Mouse (Mus musculus) liver, embryonic 16.5 days (tissue): Measurements from ENCODE around the gene Thbs4. TPM values are rescaled to one million over a fixed set of nuclear protein-coding genes. Genes with fewer than 3 reads are reported as not detected.

Experiments used
- ATAC-seq: fragments of 200-750 bp; cut with Nextera tagmentation; 2 replicates; pipeline ENCODE4 v1.8.0; 2017; ENCODE audit warnings: low read depth, mild to moderate bottlenecking, moderate number of reproducible peaks, moderate library complexity
- H3K27ac ChIP-seq: fragments of 300-500 bp; sonication (generic); 2 replicates; pipeline ENCODE4 v1.5.1; 2014; ENCODE audit warnings: mild to moderate bottlenecking, low read length
- H3K27me3 ChIP-seq: fragments of 300-500 bp; sonication (generic); 2 replicates; pipeline ENCODE4 v1.6.1; 2014; ENCODE audit warnings: low read depth, low read length, mixed read lengths; ENCODE audit not compliant: control insufficient read depth, insufficient read depth
- H3K36me3 ChIP-seq: fragments of 300-500 bp; sonication (generic); 2 replicates; pipeline ENCODE4 v1.6.1; 2014; ENCODE audit warnings: mild to moderate bottlenecking; ENCODE audit not compliant: control insufficient read depth, insufficient read depth
- H3K4me1 ChIP-seq: fragments of 300-500 bp; sonication (generic); 2 replicates; pipeline ENCODE4 v1.6.1; 2014; ENCODE audit warnings: low read depth, low read length, mixed read lengths; ENCODE audit not compliant: control insufficient read depth
- H3K4me2 ChIP-seq: fragments of 300-500 bp; sonication (generic); 2 replicates; pipeline ENCODE4 v1.6.1; 2014; ENCODE audit warnings: low read depth, low read length, mixed read lengths
- H3K4me3 ChIP-seq: fragments of 300-500 bp; sonication (generic); 2 replicates; pipeline ENCODE4 v1.5.1; 2014; ENCODE audit warnings: low read depth, mild to moderate bottlenecking, low read length
- H3K9ac ChIP-seq: fragments of 300-500 bp; sonication (generic); 2 replicates; pipeline ENCODE4 v1.6.1; 2014; ENCODE audit warnings: low read depth, low read length
- H3K9me3 ChIP-seq: fragments of 300-500 bp; sonication (generic); replicated peaks from 2 replicates; pipeline ENCODE4 v1.6.1; 2016; ENCODE audit warnings: low read length; ENCODE audit not compliant: control insufficient read depth
- WGBS: fragments of 180-500 bp; shearing (Covaris S2); extraction: QIAGEN DNeasy Blood & Tissue Kit; methylation state at CpG from one replicate; pipeline ENCODE4 v1.1.7; 2014; ENCODE audit not compliant: insufficient replicate concordance; 5-methylcytosine and 5-hydroxymethylcytosine counted together
- polyA plus RNA-seq: library from polyadenylated mRNA; unstranded; fragments of >200 nt; fragmentation: Nextera tagmentation; extraction: Ambion mirVana; gene quantifications from 2 replicates; pipeline ENCODE4 v1.2.1, GENCODE M21; 2015

Gene Thbs4
- polyA plus RNA-seq, 1 experiment from 2014 or later: 0.20 TPM

DNA sequence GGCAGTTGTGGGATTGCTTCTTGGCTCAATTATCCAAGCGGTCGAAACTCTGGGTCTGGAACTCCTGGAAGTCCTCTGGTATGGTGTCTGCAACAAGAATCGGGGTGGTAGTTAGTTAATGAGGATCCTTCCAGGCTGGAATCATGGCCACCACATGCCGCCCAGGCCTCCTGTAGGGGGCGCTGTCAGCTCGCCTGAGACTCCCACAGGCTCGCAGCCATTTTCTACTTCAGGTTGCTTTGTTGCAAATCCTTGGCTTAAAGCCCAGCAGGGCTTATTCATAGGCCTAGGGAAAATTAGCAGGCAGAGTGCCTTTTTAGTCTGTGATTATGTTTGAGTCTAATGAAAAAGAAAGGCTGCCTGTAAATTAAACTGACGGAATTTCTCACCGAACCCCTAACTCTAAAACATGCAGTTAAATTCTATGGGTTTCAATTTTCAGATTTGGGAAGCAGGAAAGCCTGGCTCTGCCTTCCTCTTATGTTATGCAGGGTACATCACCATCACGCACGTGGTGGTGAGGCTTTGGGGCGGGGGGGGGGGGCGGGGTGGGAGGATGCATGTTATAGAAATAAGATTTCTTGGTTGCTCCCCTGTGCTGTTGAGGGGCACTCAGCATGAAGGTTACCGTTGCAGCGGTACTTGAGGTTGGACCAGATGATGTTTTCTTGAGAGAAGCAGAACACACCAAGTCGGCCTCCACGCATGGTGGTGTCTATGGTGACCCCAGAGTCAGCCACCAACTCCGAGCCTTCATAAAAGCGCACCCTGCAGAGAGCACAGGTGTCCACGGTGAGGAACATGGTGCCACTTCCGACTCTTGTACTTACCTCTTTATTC is 42.7 kb downstream of the Thbs4 start:
- Histone ChIP-seq H3K27ac (no peak overlapping the region), H3K4me3 (no peak overlapping the region), H3K4me1 (no peaks in the 10 kb centered on the region; the same call in 1 of the 2 replicates), H3K9ac (no peak overlapping the region), H3K27me3 (no peaks in the 10 kb centered on the region; the same call in 1 of the 2 replicates), H3K36me3 (no peaks in the 10 kb centered on the region), H3K9me3 (no peaks in the 10 kb centered on the region), H3K4me2 (no peak overlapping the region)
- 62% methylated on average over 21 of the region's 21 CpGs for WGBS
- no peak for ATAC-seq

- H3K9me3 ChIP-seq: no peaks in the 10 kb centered on the region
- no peaks in the 10 kb centered on the region; the same call in 1 of the 2 replicates for H3K4me1 ChIP-seq
- H3K27ac ChIP-seq: no peak overlapping the region
- no peak overlapping the region for H3K9ac ChIP-seq
- no peaks in the 10 kb centered on the region; the same call in 1 of the 2 replicates for H3K27me3 ChIP-seq
- WGBS: 20% methylated on average over 7 of the region's 7 CpGs
- peak overlapping the region; percentile 21; the same call in 1 of the 2 replicates for H3K4me2 ChIP-seq
- no peak overlapping the region for H3K4me3 ChIP-seq
- H3K36me3 ChIP-seq: no peaks in the 10 kb centered on the region
- ATAC-seq: peak; percentile 21; the same call in 1 of the 2 replicates
Observed at GRCm38 (mm10) chr13:92750976-92751518, 43.6 kb downstream of the Thbs4 start.

DNA sequence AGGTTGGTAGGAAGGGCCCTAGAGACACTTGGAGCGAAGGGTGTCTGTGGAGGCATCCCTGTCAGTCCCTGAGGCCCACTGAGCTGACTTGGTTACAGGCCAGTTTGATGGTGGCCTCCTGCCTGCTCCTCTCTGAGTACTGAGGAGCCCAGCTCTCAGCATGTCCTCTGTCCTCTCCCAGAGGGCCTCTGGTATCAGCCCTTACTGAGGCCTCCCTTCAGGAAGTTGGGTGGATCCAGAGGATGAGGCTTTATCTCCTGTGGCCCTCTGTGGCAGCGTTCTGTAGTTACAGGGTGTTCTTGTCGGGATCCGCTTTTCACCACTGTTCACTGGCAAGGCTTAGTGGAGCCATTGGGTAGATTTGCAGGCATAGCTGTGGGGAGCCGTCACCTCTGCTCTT is 51.3 kb downstream of the Thbs4 start:
- Histone ChIP-seq H3K4me1 (peaks cover 29% of the 10 kb centered on the region), H3K36me3 (no peaks in the 10 kb centered on the region), H3K9me3 (no peaks in the 10 kb centered on the region), H3K27me3 (no peaks in the 10 kb centered on the region; the same call in 1 of the 2 replicates), H3K27ac (peak overlapping the region; percentile 85), H3K4me2 (peak overlapping the region; percentile 53), H3K9ac (peak overlapping the region; percentile 50), H3K4me3 (peak overlapping the region; percentile 21; the same call in 1 of the 2 replicates)
- 23% methylated on average over 5 of the region's 5 CpGs for WGBS
- ATAC-seq: peak; percentile 99

DNA sequence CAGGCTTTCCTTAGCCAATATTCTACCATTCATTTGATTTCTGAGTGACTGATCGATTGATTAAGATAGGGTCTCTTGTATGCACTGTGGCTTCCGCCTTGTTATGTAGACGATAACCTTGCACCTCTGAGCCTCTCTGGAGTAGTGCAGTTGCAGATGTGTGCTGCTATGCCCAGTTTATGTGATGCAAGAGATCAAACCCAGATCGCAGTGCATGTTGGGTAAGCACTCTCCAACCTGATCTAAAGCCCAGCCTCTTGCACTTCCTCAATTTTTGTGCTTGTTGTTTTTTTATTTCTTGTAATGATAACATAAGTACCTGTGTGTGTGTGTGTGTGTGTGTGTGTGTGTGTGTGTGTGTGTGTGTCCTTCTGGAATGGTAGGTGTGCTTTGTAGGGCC is 51.7 kb downstream of the Thbs4 start:
- peak overlapping the region; percentile 85 for H3K27ac ChIP-seq
- H3K27me3 ChIP-seq: no peaks in the 10 kb centered on the region
- H3K36me3 ChIP-seq: no peaks in the 10 kb centered on the region
- peak overlapping the region; percentile 53 for H3K4me2 ChIP-seq
- no peaks in the 10 kb centered on the region for H3K9me3 ChIP-seq
- no peak overlapping the region for H3K4me3 ChIP-seq
- WGBS: 60% methylated on average over 4 of the region's 4 CpGs
- H3K4me1 ChIP-seq: peaks cover 29% of the 10 kb centered on the region
- peak overlapping the region; percentile 44 for H3K9ac ChIP-seq
- peak; percentile 30 for ATAC-seq

DNA sequence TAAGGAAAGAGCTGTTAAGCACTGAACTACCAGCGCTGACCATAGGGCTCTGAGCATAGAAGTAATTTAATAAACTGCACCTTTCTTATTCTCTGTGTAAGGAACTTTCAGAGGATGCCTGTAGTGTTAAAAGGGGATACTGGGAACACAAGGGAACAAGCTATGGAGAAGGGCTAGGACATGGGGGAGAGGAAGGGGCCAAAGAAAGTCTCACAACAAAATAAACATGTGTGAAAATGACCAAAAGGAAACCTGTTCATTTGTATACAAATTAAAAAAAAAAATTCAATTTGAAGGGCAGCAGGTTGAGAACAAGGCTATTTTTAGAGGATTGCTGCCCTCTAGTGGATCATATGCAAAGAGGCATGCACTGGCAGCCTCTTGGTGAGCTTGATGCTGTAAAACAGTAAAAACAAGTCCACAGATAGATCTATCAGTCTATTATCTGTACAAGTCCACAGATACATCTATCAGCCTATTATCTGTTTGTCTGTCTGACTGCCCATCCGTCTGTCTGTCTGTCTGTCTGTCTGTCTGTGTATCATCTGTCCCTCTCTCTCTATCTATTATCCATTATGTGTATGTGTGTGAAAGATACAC is 53.8 kb downstream of the Thbs4 start:
- H3K4me1 ChIP-seq: peaks cover 29% of the 10 kb centered on the region
- no peak overlapping the region for H3K27ac ChIP-seq
- no peak for ATAC-seq
- no peak overlapping the region for H3K4me2 ChIP-seq
- H3K36me3 ChIP-seq: no peaks in the 10 kb centered on the region
- no peak overlapping the region for H3K9ac ChIP-seq
- H3K9me3 ChIP-seq: no peaks in the 10 kb centered on the region
- H3K27me3 ChIP-seq: no peaks in the 10 kb centered on the region
- 13% methylated on average over 2 of the region's 2 CpGs for WGBS
- H3K4me3 ChIP-seq: no peak overlapping the region

GRCm38 (mm10) chr13:92739858-92740257 is 54.8 kb downstream of the Thbs4 start:
- H3K9ac ChIP-seq: no peak overlapping the region
- no peak overlapping the region for H3K27ac ChIP-seq
- H3K4me1 ChIP-seq: peaks cover 29% of the 10 kb centered on the region
- no peaks in the 10 kb centered on the region for H3K9me3 ChIP-seq
- no peaks in the 10 kb centered on the region for H3K36me3 ChIP-seq
- H3K27me3 ChIP-seq: no peaks in the 10 kb centered on the region
- 68% methylated on average over 3 of the region's 3 CpGs for WGBS
- H3K4me2 ChIP-seq: no peak overlapping the region
- no peak overlapping the region for H3K4me3 ChIP-seq
- ATAC-seq: no peak

GRCm38 (mm10) chr13:92738821-92739220 is 55.8 kb downstream of the Thbs4 start:
- Histone ChIP-seq H3K4me2 (no peak overlapping the region), H3K9me3 (no peaks in the 10 kb centered on the region), H3K4me3 (no peak overlapping the region), H3K36me3 (no peaks in the 10 kb centered on the region), H3K9ac (no peak overlapping the region), H3K4me1 (peaks cover 29% of the 10 kb centered on the region), H3K27me3 (no peaks in the 10 kb centered on the region), H3K27ac (no peak overlapping the region)
- WGBS: 59% methylated on average over 3 of the region's 3 CpGs
- ATAC-seq: no peak

DNA sequence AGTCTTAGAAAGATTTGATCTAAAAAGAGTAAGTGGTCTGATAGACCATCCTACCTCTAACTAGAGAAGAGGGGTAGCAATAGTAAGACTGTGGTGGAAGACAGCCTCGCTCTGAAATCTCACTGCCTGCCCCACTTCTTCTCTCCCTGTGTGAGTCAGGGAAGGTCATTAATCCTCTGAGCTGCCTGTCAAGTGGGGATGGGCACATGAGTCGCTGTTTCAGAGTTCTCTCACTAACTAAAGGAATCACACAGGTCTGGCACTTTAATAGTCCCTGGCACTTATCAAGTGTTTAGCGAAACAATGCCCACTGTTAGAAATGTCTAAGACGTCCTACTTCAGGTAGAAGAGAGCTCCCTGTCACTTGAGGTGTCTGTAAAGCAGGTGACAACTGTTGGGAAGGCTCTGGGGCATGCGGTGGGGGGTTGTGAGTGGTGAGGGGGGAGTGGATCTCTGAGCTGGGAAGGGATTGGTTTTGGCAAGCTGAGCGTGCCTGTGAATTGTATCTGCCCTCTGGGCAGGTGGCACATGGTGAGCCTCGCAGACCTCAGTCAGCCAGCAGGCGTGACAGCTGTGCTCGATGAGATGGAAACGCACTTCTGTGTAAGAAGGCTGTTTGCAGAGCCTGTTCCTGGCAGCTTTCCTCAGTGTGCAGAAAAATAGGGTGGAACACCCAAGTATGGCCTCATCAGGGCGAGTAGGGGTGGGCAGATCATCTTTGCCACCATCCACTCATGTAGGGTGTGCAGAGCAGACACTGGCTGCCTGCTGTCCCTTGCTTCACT is 57.9 kb downstream of the Thbs4 start:
- ATAC-seq: no peak
- Histone ChIP-seq H3K9ac (no peak overlapping the region), H3K27ac (no peak overlapping the region), H3K4me1 (peaks cover 12% of the 10 kb centered on the region), H3K4me2 (no peak overlapping the region), H3K36me3 (no peaks in the 10 kb centered on the region), H3K4me3 (no peak overlapping the region), H3K9me3 (no peaks in the 10 kb centered on the region), H3K27me3 (no peaks in the 10 kb centered on the region)
- WGBS: 56% methylated on average over 11 of the region's 11 CpGs
